Mouse (Mus musculus): ENCODE measurements around the gene Casz1.

- TF ChIP-seq GATA1 (IDR thresholded peaks at IDR 0.05; ENCODE audit: borderline replicate concordance, low read length) (no peak), FLI1 (IDR thresholded peaks at IDR 0.05; ENCODE audit: low read length) (no peak)
Observed at GRCm38 (mm10) chr4:148847636-148848035, 43.4 kb downstream of the Casz1 start.
